Mouse (Mus musculus): Measurements from ENCODE around the gene Pdgfb.

DNA sequence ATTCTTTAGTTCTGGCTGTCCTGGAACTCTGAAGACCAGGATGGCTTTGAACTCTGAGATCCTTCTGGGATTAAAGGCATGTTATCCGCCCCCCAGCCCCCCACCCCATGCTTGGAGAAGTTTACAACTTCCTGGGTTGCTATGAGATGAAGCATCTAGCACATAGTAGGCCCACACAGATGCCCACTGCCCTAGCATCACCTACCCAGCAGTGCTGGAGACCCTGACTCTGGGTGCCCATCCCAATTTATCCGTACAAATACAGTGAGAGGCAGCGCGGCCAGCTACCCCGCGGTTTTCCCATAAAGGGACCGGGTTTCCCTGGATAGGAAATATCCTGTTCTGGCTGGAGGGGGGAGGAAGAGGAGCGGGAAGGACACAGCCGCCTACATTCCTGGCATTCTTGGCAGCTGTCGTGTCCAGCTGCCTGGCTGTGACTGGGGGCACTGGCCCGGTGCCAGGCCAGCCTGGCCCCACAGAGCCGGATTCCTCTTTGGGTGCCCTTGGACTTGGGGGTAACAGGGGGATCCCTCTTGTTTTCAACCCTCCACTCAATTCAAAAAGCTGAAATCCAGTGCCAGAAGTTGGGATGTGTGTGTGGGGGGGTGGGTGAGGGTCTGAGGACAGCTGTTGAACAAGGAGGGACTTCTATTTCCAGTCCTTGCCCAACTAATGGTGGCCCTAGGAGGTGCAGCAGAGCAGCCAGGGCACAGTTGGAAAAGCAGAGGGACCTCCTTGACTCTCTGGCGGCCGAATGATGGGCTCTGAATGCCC is 62.9 kb downstream of the Pdgfb start:
- TF ChIP-seq CTCF (IDR thresholded peaks at IDR 0.05; ENCODE audit: extremely low read depth, insufficient read depth, insufficient read length, insufficient replicate concordance) (no peak), POLR2A (IDR thresholded peaks at IDR 0.05; ENCODE audit: low read depth, low read length) (no peak)

All from spleen, adult 2 months (tissue).